ENCODE assay signal across 36 mouse cellular contexts in the genomic region with DNA sequence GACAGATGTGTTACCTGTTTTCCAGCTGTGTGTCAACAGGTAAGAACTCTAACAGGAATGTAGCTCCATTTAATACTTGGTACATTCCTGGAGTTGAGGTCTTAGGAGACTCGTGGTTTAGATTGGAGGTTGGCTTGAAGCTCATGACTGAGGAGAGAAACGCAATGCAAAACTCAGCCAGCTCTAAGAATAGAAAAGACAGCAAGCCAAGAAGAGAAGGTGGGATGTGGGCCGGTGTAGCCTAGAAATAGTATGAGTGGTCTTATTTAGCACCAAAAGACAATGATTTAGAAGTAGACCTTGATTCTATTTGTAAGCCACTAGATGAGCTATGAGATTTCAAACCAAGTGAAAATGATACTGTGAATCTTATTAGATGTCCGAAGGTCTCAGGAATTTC. TPM values are rescaled to one million over a fixed set of nuclear protein-coding genes. Genes with fewer than 3 reads are reported as not detected.
DNase-seq lines count a peak whose midpoint lies in the region; TF ChIP-seq lines count a peak whose summit lies in the region.
"Had no signal": no experiment of that assay in that cellular context is flagged by ENCODE, and none has a peak within 500 bp of the region (broad histone marks: within the 10 kb centered on the region; RNA-seq: fewer than 3 reads in every experiment).

No protein-coding gene starts in this region.

- H3K27ac ChIP-seq in left cerebral cortex, adult 2 months = peak overlapping the region; percentile 71; the same call in 1 of the 2 replicates
- H3K27ac ChIP-seq: embryonic facial prominence, embryonic 10.5 days; embryonic facial prominence, embryonic 13.5 days; forebrain, embryonic 12.5 days; forebrain, embryonic 15.5 days; heart, embryonic 15.5 days; hindbrain, embryonic 10.5 days; hindbrain, embryonic 13.5 days had no signal

- peak; percentile 69 for DNase-seq in frontal cortex, adult 2 months (ENCODE audit: extremely low spot score in 1 of 2, low spot score in 1 of 2)
- no peak for DNase-seq in frontal cortex, postnatal 10 days (ENCODE audit: low spot score in 2 of 2)
- no peak for DNase-seq in left cerebral cortex, adult 2 months (ENCODE audit: extremely low spot score in 1 of 2, low spot score in 2 of 2)
- no peak for DNase-seq in left cerebral cortex, postnatal 4 days
- peak; percentile 40 to 71 for DNase-seq in right cerebral cortex, postnatal 36 days (ENCODE audit: low spot score in 2 of 2)
- no peak for DNase-seq in right cerebral cortex, postnatal 14 days
- DNase-seq in telencephalon, adult 2 months (ENCODE audit: low read depth, low spot score) = peak; percentile 80
- no peak for DNase-seq in layer of hippocampus, adult 9-10 months (ENCODE audit: low spot score)
- DNase-seq: adrenal gland, postnatal 10 days; adrenal gland, postnatal 36 days; B cell, adult 2 months; cerebellum, adult 11 months; cerebellum, adult 2 months; cerebellum, adult 9-11 months; cerebellum, postnatal 25 days; embryo, embryonic 11 days; gastrocnemius, postnatal 25 days; heart, adult 18-20 months; heart, postnatal 10 days; heart, postnatal 36 days had no signal

- no peak overlapping the region for H3K4me3 ChIP-seq in left cerebral cortex, adult 2 months
- H3K4me3 ChIP-seq: embryonic facial prominence, embryonic 10.5 days; embryonic facial prominence, embryonic 13.5 days; erythroblast, embryonic 14.5 days; forebrain, embryonic 12.5 days; forebrain, embryonic 15.5 days; heart, embryonic 12.5 days; heart, embryonic 15.5 days; hindbrain, embryonic 10.5 days; hindbrain, embryonic 13.5 days had no signal

- no peak for TF ChIP-seq CTCF in left cerebral cortex, adult 2 months (IDR thresholded peaks at IDR 0.05)

- intact Hi-C loops in left cerebral cortex, adult 2 months (cut with DNase I) = loop anchor here (5.0 kb wide), 1 partner anchor 83 kb away; a partner anchor contains a TSS
- intact Hi-C loops in left cerebral cortex, postnatal 4 days (cut with DNase I) = no loop called here

RNA-seq across cellular contexts. Expression of a gene that starts 13.7 kb away (rescaled TPM):
- 6.3 and 7.1 TPM in 2 replicates for polyA plus RNA-seq in frontal cortex, adult 2 months (2012; rRNA removed)
- total RNA-seq in left cerebral cortex, adult 2 months (2021) = 10 to 100 TPM in 1 of 2 experiments, 1 to 10 TPM in 1; 8.6 to 11.1 TPM
- total RNA-seq in left cerebral cortex, postnatal 4 days (2021) = 10 to 100 TPM; 29.3 to 30.3 TPM
- total RNA-seq: common myeloid progenitor, adult 5-6 weeks; G1E had no signal
- polyA plus RNA-seq: erythroblast, embryonic 14.5 days; G1E had no signal

RNA-seq across cellular contexts. Expression of a gene that starts 28.5 kb away (rescaled TPM):
- 38.7 and 41.4 TPM in 2 replicates for polyA plus RNA-seq in frontal cortex, adult 2 months (2012; rRNA removed)
- 10 to 100 TPM; 38.5 to 42.3 TPM for total RNA-seq in left cerebral cortex, adult 2 months (2021)
- 10 to 100 TPM; 45.1 to 47.8 TPM for total RNA-seq in left cerebral cortex, postnatal 4 days (2021)

RNA-seq across cellular contexts. Expression of a gene that starts 47.2 kb away (rescaled TPM):
- polyA plus RNA-seq in frontal cortex, adult 2 months (2012; rRNA removed) = 0.34 and 0.62 TPM in 2 replicates
- total RNA-seq in left cerebral cortex, adult 2 months (2021) = 1 to 10 TPM in 1 of 2 experiments, under 1 TPM in 1; 0.75 to 1.2 TPM
- under 1 TPM; 0.60 to 0.99 TPM for total RNA-seq in left cerebral cortex, postnatal 4 days (2021)
- total RNA-seq: adrenal gland, adult 18-20 months; adrenal gland, postnatal 10 days; adrenal gland, postnatal 36 days; CH12.LX; common myeloid progenitor, adult 5-6 weeks; G1E; gastrocnemius, adult 8-10 months; gastrocnemius, postnatal 25 days; heart, adult 18-20 months; heart, postnatal 10 days; heart, postnatal 36 days had no signal
- polyA plus RNA-seq: embryonic facial prominence, embryonic 10.5 days; embryonic facial prominence, embryonic 13.5 days; erythroblast, embryonic 14.5 days; forebrain, embryonic 12.5 days; G1E; gonadal fat pad, adult 2 months; heart, embryonic 12.5 days; heart, embryonic 15.5 days; hindbrain, embryonic 10.5 days; hindbrain, embryonic 13.5 days; Patski had no signal

Comparison
In these comparisons a context has a peak if more than half of its experiments do, and no peak if none do; other contexts are left out.
1. DNase-seq: peak in frontal cortex, adult 2 months (2 of 2), right cerebral cortex, postnatal 36 days (2 of 2) and telencephalon, adult 2 months (single experiment); none in frontal cortex, postnatal 10 days (0 of 2), left cerebral cortex, adult 2 months (0 of 2), left cerebral cortex, postnatal 4 days (single experiment), right cerebral cortex, postnatal 14 days (single experiment) and layer of hippocampus, adult 9-10 months (single experiment).